Mouse (Mus musculus) G1E (cell line): ENCODE data around the gene Tgm1.

Experiments used
- CTCF ChIP-seq: IDR thresholded peaks from 2 replicates; pipeline ENCODE4 v1.5.1; 2012; ENCODE audit warnings: low read depth, low read length, inconsistent platforms, mixed read lengths
- GATA1 ChIP-seq: IDR thresholded peaks from 2 replicates; pipeline ENCODE4 v1.6.1; 2012; ENCODE audit warnings: borderline replicate concordance, low read length, inconsistent platforms, mixed read lengths
- GATA2 ChIP-seq: IDR thresholded peaks from 2 replicates; pipeline ENCODE4 v1.6.1; 2012; ENCODE audit warnings: low read depth, low read length, inconsistent platforms, borderline replicate concordance
- TAL1 ChIP-seq: conservative IDR thresholded peaks from 2 replicates; pipeline ENCODE4 v1.6.1; 2012; ENCODE audit warnings: low read depth, low read length, inconsistent platforms, mixed read lengths

- TF ChIP-seq CTCF (no peak), GATA1 (no peak), TAL1 (no peak), GATA2 (no peak)
Observed at GRCm38 (mm10) chr14:55761163-55761562, 47.4 kb upstream of the Tgm1 start, which contains the start of gene Ltb4r2.
